Mouse (Mus musculus) forebrain, embryonic 11.5 days (tissue): ENCODE results near the gene Kdm2b. TPM values are rescaled to one million over a fixed set of nuclear protein-coding genes. Genes with fewer than 3 reads are reported as not detected.

ENCODE experiments used
- polyA plus RNA-seq: library from polyadenylated mRNA; unstranded; fragments of >200 nt; fragmentation: Nextera tagmentation; extraction: Ambion mirVana; gene quantifications from 2 replicates; pipeline ENCODE4 v1.2.1, GENCODE M21; 2014

Gene Kdm2b
- polyA plus RNA-seq, 1 experiment from 2014 or later, result 92.4 TPM

Other genes starting within 250 kb of the Kdm2b start
- gene Camkk2, start 210.4 kb downstream of the Kdm2b start, polyA plus RNA-seq, result 24.4 and 26.3 TPM in 2 replicates
- 536 and 549 TPM in 2 replicates for gene Anapc5, start 168.5 kb downstream of the Kdm2b start, polyA plus RNA-seq
- gene Rnf34, start 139.8 kb downstream of the Kdm2b start, polyA plus RNA-seq, result 51.1 and 53.2 TPM in 2 replicates
- gene Orai1, start 25.3 kb upstream of the Kdm2b start, polyA plus RNA-seq, result 9.6 and 9.8 TPM in 2 replicates
- gene Morn3, start 57.2 kb upstream of the Kdm2b start, polyA plus RNA-seq, result not detected in 2 replicates
- gene Tmem120b, start 78.6 kb upstream of the Kdm2b start, polyA plus RNA-seq, result 7.3 and 9.3 TPM in 2 replicates
- 1.2 and 1.9 TPM in 2 replicates for gene Rhof, start 142.9 kb upstream of the Kdm2b start, polyA plus RNA-seq
- gene Setd1b, start 152.4 kb upstream of the Kdm2b start, polyA plus RNA-seq, result 13.9 and 15.0 TPM in 2 replicates
- gene Psmd9, start 179.6 kb upstream of the Kdm2b start, polyA plus RNA-seq, result 68.5 and 77.8 TPM in 2 replicates
- gene Hpd, start 192.9 kb upstream of the Kdm2b start, polyA plus RNA-seq, result not detected in 2 replicates